Mouse (Mus musculus) WW6 (cell line): ENCODE data around the gene Spef1.

Source experiments
- DNase-seq: peaks from one replicate; pipeline ENCODE4 v3.0.0-alpha.2; 2013; ENCODE audit warnings: low read depth, low spot score

Spef1 gene

DNA sequence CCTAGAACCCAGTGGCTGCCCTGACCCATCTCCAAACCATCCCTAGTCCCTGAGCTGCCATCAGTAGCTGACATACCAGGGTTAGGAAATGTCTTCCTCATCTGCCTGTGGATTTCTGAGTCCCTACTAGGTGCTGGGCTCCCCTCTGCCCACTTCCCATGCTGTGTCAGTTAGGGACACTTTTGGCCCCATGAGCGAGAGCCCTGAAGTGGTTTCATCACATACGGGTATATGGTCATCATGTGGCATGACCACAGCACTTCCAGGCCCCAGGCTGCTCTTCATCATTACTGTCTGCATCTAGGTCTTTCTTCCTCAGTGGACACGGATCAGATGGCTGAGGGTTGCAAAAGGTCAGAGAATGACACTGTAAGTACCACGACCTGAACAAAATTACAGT, 19.7 kb upstream of the Spef1 start, which contains the start of gene Ap5s1:
TSS of gene Ap5s1 (plus strand) at position 301 of the 400 bp plus-strand sequence.
- no peak for DNase-seq

DNA sequence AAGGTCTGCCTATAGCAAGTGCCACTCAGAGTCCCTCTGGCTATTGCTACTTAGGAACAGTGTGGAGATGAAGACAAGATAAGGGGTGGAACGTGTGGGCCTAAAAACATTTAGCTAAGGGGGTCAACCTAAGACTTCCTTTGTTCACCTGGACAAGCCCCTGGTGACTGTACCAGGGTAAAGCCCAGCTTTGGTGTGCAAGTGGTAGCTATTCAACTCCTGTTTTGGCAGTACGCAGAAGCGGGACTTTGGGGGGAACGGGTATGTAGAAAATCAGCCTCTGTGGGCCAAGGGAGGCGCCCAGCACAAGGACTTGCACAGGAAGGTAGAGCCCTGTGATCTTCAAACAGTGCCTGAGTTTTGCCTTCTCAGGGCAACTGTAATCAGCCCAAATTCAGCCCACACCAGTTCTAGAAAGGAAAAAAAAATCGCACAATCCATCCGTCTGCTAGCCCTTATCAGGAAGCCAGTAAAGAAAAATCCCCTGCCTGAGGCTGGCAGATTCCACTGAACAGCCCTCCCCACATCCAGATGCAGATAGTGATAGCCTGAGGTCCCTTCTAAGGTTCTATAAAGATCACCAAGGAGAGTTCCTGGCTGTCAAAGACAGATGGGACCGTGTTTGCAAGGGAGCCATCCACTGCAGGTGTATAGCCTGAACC, 18.6 kb upstream of the Spef1 start:
- no peak for DNase-seq

DNA sequence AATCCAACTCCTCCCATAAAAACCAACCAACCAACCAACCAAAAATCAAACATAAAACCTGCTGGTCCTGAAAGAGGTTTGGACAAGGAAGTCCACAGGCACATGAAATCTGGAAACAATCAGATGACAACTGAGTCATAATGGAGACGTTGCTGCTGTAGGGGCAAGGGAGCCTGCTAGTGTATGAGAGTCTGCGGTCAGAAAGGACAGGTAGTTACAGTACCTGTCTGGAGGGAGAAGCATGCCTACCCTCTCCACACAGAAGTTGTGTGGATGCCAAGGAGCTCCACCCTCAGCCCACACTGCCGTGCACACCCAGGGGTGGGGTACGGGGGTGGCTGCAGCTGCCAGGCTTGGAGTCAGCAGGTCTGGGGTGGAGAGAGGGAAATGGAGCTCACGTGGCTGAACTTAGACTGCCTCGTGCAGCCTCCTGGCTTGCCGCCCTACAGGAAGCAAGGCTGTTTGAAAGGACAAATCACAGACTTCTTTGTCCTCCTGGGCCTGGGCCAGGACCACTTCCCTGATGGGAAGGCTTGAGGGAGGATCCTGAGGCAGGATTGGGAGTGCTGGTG, 17.4 kb upstream of the Spef1 start:
- no peak for DNase-seq

DNA sequence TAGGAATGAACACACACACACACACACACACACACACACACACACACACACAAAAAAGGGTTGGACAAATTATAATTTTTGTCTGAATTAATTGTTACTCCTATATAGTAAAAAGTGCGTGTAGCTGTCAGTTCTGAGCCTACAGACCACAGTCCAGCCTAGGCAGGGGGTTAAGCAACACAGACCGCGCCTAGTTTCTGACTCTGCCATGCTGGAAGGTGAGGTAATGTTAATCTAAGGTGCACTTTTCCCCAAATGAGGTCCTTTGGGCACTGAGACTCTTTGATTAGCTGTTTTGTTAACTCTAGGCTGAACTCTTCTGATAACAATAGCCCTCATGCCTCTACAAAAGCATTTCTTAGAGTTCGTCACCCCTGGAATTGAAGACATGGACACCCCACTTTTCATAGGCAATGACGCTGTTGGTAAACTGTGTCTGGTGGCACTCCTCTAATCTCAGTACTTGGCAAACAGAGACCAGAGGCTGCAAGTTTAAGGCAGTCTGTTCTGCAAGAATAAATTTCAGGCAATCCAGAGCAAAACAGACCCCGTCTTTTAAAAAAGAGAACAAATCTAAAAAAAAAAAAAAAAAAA, 16.8 kb upstream of the Spef1 start:
- DNase-seq: no peak

DNA sequence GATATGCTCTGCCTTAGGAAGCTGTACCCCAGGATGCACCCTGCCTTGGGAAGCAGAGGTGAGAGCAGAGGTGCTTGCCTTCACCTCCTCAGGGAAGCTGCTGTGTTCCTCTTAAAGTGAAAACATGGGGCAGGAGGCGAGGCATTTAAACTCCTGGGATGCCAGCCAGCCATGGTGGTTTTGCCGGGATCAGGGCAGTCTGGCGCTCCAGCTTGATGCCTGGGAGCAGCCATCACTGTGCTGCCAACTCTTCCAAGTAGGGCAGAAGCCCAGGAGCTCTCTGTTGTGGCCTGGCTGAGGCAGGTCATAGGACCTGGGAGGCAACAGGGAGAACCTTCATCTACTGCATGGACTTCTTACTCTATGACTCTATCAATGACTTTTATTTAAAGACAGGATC, 14.2 kb upstream of the Spef1 start:
- DNase-seq: no peak

DNA sequence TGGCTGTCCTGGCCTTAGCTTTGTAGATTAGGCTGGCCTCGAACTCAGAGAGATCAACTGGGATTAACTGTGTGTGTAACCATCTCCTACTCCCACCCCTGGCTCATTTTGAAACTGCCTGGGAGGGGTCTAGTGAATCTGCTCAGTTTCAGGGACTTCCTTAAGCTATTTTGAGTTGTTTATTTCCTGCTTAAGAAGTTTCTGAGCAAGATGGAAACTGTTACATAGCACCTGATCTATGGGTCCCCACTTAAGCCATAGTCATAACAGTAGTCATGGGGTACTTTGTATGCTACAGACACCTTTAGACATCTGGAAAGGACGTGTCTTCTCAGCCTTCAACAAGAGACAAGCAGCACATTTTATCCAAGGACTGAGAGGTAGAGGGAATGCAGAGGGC, 13.6 kb upstream of the Spef1 start:
- DNase-seq: no peak

DNA sequence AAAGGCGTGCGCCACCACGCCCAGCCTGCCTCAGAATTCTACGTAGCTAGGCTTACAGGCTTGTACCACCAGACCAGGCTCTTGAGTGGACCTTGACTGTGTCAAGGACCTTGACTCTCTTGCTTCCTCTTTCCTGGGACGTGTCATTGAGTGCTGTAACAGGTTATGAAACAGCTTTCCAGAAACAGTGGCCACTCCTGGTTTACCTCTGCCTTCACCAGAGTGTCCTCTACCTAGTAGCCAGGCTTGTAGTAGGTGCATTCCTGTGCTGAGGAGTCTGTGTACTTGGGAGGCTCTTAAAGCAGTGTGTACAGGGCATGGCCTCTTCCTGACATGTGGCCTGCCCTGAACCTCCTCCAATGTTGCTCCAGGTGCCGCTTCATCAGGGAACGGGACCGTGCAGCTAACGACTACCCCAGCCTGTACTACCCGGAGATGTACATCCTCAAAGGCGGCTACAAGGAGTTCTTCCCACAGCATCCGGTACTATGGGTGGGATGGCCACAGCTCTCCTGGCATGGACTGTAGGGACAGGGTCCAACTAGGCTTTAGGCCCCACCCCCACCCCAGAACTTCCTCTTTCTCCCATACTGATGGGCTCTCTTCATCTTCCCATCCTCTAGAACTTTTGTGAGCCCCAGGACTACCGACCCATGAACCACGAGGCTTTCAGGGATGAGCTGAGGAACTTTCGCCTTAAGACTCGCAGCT, 9.7 kb upstream of the Spef1 start:
- no peak for DNase-seq

DNA sequence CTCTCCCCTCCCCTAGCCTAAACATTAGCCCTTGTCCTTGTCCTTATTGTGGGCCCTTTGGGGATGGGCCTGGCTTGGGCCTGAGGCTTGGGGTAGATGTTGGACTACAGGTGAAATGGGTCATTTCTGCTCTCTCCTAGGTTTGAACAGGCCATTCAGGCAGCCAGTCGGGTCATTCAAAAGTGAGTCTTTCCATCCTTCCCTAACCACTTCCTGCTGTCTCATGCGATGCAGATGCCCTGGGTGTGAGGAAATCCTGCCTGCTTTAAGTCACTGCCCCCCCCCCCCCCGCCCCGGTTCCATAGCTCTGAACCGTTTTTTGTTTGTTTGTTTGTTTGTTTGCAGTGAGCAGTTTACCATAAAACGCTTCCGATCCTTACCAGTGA, 3.9 kb upstream of the Spef1 start:
- no peak for DNase-seq

DNA sequence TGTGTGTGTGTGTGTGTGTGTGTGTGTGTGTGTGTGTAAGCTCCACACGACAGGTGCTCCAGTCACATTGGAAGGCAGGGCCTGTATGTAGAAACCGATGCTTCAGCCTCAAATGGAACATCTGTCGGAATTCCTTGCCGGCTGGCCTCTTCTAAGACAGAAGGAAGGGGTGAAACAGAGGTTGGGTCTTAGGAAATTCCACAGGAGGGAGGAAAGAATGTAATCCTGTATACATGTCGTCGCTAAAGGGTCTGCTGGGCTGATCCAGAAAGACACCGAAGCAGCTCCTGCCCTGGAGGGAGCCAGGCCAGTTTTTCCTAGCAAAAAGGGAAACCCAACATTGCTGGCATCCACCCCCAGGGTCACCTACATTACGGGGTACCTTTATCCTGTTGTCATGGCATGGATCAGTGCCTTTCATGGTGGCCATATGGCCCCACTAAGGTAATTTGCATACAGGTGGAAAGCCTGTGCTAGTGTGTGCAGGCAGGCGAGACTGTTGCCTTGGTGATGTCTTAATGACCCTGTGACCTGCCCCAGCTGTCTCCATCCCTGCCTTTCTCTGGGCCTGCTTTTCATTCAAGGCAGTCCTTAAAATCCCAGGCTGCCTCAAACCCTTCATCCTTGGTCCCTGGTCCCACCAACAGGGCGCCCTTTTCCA, 3.4 kb upstream of the Spef1 start:
- DNase-seq: no peak

DNA sequence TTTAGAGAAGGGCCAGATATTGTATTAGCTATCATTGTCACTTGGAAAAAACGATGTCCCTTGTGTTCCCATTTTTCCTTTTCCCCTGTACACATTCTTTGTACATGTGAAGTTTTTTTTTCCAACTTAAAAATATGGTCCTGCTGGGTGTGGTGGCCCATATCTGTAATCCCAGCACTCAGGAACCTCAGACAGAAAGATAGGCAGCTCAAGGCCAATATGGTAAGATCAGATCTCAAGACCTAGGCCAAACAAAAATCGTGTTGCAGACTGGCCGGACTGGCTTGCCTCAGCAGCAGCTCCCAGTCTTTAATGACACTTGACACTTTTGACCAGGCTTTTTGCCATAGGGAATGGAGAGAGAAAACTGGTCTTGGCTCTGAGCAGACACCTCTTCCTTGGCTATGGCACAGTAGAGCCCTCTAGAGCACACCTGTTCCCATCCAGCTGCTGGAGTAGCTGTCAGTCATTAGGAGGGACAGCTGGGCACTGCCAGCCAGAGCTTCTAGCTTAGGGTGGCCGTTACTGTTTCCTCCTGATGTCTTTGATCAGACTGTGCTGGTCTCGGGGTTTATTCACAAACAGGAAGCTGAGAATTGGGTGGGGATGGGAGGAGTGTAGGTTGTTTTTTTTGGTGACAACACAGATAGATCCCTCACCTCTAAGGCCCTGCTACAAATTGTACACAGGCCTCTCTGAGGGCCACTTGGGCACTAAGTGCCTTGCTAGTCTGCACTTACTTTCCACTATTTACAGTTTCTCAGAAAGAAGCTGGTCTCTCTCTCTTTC, 2.6 kb upstream of the Spef1 start:
- DNase-seq: no peak

DNA sequence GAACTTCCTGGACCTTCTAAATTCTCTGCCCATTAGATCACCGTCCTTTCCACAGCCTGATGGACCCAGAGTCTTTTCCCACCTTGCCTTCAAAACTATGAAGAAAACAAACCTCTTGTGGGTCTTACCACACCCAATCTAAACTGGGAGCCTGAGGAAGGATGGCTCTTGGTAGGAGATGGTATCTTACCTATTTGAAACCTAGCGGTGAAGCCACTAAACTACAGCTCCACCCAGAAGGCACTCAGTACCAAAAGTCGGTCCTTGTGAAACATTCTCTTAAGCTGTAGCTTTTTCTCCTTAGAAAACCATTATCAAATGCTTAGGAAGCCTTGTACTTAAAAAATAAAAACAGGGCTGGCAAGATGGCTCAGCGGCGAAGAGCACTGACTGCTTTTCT, 1.2 kb upstream of the Spef1 start:
- no peak for DNase-seq

DNA sequence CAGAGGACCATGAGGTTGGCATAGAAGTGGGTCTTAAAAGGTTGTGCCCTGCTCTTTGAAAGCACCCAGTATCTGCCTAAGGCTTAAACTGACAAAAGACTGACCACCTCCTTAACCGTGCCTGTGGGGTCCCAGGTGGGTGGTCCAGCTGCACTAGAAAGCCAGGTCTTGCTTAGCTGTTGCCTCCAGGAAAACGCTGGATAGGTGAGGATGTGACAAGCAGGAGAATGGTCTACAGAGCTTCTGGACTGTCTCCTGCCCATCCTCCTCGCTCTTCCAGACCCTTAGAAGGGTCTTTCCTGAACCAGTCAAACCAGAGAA, 480 bp upstream of the Spef1 start:
- DNase-seq: no peak

DNA sequence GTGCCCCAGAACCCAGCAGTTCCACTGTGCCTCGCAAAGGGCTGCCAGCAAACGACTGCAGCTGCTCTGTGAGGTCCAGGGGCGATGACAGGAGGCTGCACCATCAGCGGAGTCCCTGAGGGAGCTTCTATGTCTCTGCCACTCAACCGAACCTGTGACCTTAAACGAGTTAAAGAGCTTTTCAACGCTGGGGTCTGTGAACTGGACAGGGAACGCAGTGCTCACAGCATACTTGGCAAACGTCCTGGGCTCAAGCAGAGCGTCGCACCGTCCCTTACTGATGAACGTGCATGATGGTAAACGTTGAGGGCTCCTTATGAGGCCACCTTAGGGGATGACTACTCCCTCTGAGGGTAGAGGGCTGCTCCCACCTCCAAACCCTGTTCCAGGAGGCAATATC, 739 bp downstream of the Spef1 start:
- no peak for DNase-seq

DNA sequence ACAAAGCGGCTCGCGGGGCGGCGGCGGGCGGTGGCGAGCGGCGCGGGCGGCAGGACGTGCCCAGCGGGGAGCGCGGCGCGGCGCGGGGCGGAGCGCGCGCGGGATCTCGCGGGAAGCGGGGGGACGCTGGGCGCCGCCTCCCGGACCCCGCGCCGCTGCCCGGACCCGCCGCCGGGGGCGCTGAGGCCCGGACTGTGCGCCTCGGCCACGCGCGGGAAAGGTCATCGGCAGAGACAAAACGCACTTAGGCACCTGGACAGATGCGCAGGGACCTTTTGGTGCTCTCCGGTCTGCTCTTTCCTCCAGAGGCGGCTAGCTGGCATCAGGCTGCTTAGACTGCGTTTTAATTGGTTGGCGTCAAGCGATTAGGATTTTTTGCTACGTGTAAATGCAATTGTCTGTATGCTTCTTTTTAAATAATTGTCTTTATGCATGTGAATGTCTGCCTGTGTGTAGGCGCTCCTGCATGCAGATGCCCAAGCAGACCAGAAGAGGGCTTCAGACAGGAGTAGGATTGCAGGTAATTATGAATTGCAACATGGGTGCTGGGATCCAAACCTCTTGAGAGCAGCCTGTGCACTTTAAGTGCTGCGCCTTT, 7.0 kb downstream of the Spef1 start, which contains the start of gene Cenpb:
TSS of gene Cenpb (minus strand) at position 78 of the 598 bp plus-strand sequence.
- peak; percentile 67 for DNase-seq

DNA sequence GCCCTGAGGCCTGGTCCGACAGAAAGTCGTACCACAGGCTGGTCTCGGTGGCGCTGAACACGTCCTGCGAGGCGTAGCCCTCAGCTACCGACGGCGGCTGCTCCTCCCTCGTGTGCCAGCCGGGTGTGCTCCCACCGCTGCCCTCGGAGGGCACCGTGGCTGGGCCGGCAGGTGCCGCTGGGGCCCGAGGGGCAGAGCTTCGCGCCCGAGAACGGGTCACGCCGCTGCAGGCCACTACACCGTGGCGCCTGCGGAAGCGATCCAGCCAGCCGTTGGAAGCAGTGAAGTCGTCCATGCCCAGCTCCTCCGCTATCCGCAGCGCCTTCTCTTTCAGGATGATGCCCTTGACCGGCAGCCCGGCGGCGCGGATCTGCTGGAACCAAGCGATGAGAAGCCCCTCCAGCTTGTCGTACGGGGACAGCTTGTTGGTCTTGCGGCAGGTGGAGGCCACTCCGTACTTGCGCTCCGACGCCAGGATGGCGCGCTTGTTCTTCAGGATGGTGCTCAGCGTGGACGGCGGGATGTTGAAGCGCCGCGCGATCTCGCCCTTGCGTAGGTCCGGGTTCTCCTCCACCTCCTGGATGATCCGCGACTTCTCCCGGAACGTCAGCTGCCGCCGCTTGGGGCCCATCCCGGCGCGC, 7.7 kb downstream of the Spef1 start:
- DNase-seq: peak; percentile 63

DNA sequence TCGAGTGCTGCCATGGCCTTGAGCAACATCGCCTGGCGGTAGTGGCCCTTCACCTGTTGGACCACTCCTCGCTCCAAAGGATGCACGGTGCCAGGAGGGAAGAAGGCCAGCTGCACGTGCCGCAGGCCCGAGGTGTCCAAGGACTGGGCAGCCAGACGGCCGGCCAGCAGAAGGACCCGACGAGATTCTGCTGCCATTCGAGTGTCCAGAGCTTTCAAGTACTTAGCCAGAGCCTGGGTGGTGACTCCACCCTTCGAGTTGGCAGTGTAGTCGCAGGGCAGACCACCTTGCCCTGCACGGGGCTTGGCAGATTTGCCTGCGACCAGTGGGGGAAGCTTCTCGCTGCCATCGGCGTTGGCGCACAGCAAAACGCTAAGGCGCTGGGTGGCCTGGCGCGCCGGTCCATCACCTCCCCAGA, 8.2 kb downstream of the Spef1 start:
- DNase-seq: no peak

DNA sequence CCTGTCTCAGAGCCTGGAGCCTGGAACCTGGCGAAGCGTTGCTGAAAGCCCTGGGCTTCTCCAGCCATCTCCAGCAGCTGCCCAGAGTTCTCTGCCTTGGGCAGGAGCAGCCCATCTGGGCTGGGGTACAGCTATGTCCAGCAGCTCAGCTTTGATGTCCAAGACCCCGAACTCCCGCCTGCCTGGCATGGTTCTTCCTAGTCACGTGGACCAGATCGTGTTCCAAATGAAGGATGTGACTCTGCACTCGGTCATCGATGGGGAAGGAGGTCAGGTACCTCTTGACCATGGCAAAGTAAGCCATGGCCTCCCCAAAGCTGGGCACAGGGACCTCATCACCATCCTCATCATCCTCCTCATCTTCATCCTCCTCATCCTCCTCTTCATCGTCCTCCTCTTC, 9.2 kb downstream of the Spef1 start:
- DNase-seq: no peak

DNA sequence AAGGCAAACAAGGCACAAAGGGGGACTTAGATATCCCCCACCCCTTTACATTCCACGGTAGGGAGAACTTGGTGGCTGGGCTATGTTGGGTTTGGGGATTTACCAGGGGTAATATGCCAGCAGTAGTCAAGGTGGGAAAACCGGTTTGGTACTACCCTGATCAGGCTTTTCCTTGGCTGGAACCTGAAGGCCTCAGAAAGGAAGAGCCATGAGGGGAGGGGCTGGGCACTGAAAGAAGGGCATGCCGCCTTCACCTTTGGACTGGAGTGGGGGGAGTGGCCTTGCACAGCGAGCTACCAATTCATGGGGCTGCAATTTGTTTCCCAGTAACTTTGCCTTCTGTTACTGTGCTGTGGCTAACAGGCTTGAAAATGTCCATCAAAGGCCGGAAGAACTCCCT, 10.6 kb downstream of the Spef1 start:
- DNase-seq: no peak

DNA sequence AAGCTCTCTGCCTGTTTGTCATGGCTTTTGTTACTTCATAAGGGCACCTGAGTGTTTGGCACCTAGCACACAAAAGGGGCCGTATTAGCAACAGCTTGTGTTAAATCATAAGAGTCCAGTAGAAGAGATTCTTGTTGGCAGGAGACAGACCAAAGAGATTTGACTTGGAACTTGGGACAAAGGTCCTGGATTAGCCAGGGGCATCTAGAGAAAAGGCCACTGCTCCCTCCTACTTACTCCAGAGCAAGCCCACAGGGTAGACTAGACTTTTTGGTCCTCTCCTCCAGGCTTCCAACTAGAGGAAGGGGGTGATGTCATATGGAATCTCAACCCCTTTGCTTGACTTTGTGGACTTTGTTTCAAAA, 11.2 kb downstream of the Spef1 start:
- no peak for DNase-seq

DNA sequence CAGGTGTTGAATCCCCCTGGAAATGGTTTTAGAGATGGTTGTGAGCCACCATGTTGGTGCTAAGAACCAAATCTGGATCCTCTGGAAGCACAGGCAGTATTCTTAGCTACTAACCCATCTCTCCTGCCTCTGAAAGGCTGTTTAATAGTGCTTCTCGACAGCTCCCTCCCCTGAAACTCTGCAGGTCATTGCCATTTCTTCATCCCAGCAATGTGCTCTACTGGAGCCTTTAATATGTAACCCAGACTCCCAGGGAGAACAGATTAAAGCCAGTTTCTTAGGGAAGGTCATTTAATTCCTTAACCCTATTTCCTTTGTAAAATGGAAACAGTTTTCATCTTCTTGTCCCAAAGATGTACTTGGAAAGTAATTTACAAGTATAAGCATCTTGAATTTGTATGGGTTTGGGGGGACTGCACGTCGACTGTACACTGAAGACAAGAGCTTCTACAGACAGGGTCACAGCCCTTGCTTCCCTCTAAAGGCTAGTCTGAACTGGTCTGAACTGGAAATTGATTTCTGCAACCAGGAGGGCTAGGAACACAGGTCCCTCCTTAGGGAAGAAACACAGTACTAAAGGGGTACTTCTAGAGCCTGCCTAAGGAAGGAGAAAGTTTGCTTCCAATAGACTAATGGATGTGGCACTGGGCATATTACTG, 11.7 kb downstream of the Spef1 start:
- no peak for DNase-seq
